Mouse (Mus musculus): ENCODE data around the gene R3hdml. TPM values are rescaled to one million over a fixed set of nuclear protein-coding genes. Genes with fewer than 3 reads are reported as not detected.

The R3hdml gene
- polyA plus RNA-seq, 1 experiment, result not detected

GRCm38 (mm10) chr2:163503191-163503590, 11.1 kb downstream of the R3hdml start:
- 63% methylated on average over 7 of the region's 7 CpGs for WGBS
- no peak overlapping the region for H3K4me3 ChIP-seq (replicated peaks; ENCODE audit: control insufficient read depth, low read depth, low read length)
- no peak for TF ChIP-seq POLR2A (IDR thresholded peaks at IDR 0.05; ENCODE audit: borderline replicate concordance, control insufficient read depth, low read depth, low read length)
- H3K4me1 ChIP-seq (ENCODE audit: control insufficient read depth, insufficient read depth, low read length), result no peaks in the 10 kb centered on the region; the same call in 1 of the 2 replicates
- no peak overlapping the region for H3K27ac ChIP-seq (ENCODE audit: control insufficient read depth, insufficient read depth, low read depth, low read length, poor library complexity)

- no peak within 1 kb of the TSS for H3K4me3 ChIP-seq (replicated peaks; ENCODE audit: control insufficient read depth, low read depth, low read length)
- WGBS, result 80% methylated on average over 10 of the region's 10 CpGs
Observed at GRCm38 (mm10) chr2:163506300-163507004, 14.3 kb downstream of the R3hdml start, which contains the start of gene Hnf4a. Hnf4a (plus strand) TSS chr2:163506808.

GRCm38 (mm10) chr2:163525761-163526243, 33.7 kb downstream of the R3hdml start:
- Histone ChIP-seq H3K4me3 (replicated peaks; ENCODE audit: control insufficient read depth, low read depth, low read length) (no peak overlapping the region), H3K27ac (ENCODE audit: control insufficient read depth, insufficient read depth, low read depth, low read length, poor library complexity) (no peak overlapping the region), H3K4me1 (ENCODE audit: control insufficient read depth, insufficient read depth, low read length) (no peaks in the 10 kb centered on the region)
- WGBS, result 39% methylated on average over 7 of the region's 7 CpGs
- TF ChIP-seq CTCF (IDR thresholded peaks at IDR 0.05; ENCODE audit: control insufficient read depth, insufficient read depth, low read length) (no peak), POLR2A (IDR thresholded peaks at IDR 0.05; ENCODE audit: borderline replicate concordance, control insufficient read depth, low read depth, low read length) (no peak)

More at GRCm38 (mm10) chr2:163506300-163507004, 14.3 kb downstream of the R3hdml start, which contains the start of gene Hnf4a:
- no peak within 1 kb of the TSS for H3K27ac ChIP-seq (ENCODE audit: control insufficient read depth, insufficient read depth, low read depth, low read length, poor library complexity)
- no peaks in the 10 kb centered on the region; the same call in 1 of the 2 replicates for H3K4me1 ChIP-seq (ENCODE audit: control insufficient read depth, insufficient read depth, low read length)
- no peak for TF ChIP-seq CTCF (IDR thresholded peaks at IDR 0.05; ENCODE audit: control insufficient read depth, insufficient read depth, low read length)
- no peak for TF ChIP-seq POLR2A (IDR thresholded peaks at IDR 0.05; ENCODE audit: borderline replicate concordance, control insufficient read depth, low read depth, low read length)

GRCm38 (mm10) chr2:163527497-163527896, 35.4 kb downstream of the R3hdml start:
- Histone ChIP-seq H3K4me3 (replicated peaks; ENCODE audit: control insufficient read depth, low read depth, low read length) (no peak overlapping the region), H3K27ac (ENCODE audit: control insufficient read depth, insufficient read depth, low read depth, low read length, poor library complexity) (no peak overlapping the region), H3K4me1 (ENCODE audit: control insufficient read depth, insufficient read depth, low read length) (no peaks in the 10 kb centered on the region)
- 42% methylated on average over 2 of the region's 2 CpGs for WGBS
- TF ChIP-seq CTCF (IDR thresholded peaks at IDR 0.05; ENCODE audit: control insufficient read depth, insufficient read depth, low read length) (no peak), POLR2A (IDR thresholded peaks at IDR 0.05; ENCODE audit: borderline replicate concordance, control insufficient read depth, low read depth, low read length) (no peak)

- no peaks in the 10 kb centered on the region for H3K4me1 ChIP-seq (ENCODE audit: control insufficient read depth, insufficient read depth, low read length)
- H3K4me3 ChIP-seq (replicated peaks; ENCODE audit: control insufficient read depth, low read depth, low read length), result no peak overlapping the region
- TF ChIP-seq CTCF (IDR thresholded peaks at IDR 0.05; ENCODE audit: control insufficient read depth, insufficient read depth, low read length), result no peak
- TF ChIP-seq POLR2A (IDR thresholded peaks at IDR 0.05; ENCODE audit: borderline replicate concordance, control insufficient read depth, low read depth, low read length), result no peak
- H3K27ac ChIP-seq (ENCODE audit: control insufficient read depth, insufficient read depth, low read depth, low read length, poor library complexity), result no peak overlapping the region
- WGBS, result 67% methylated on average over 8 of the region's 8 CpGs
Observed at GRCm38 (mm10) chr2:163530418-163530817, 38.3 kb downstream of the R3hdml start.

- TF ChIP-seq CTCF (IDR thresholded peaks at IDR 0.05; ENCODE audit: control insufficient read depth, insufficient read depth, low read length) (peak; percentile 93), POLR2A (IDR thresholded peaks at IDR 0.05; ENCODE audit: borderline replicate concordance, control insufficient read depth, low read depth, low read length) (no peak)
- H3K27ac ChIP-seq (ENCODE audit: control insufficient read depth, insufficient read depth, low read depth, low read length, poor library complexity), result no peak overlapping the region
- no peak overlapping the region for H3K4me3 ChIP-seq (replicated peaks; ENCODE audit: control insufficient read depth, low read depth, low read length)
- 14% methylated on average over 9 of the region's 9 CpGs for WGBS
- no peaks in the 10 kb centered on the region for H3K4me1 ChIP-seq (ENCODE audit: control insufficient read depth, insufficient read depth, low read length)
Observed at GRCm38 (mm10) chr2:163531917-163532316, 39.8 kb downstream of the R3hdml start.

GRCm38 (mm10) chr2:163533226-163533625, 41.1 kb downstream of the R3hdml start:
- no peak for TF ChIP-seq CTCF (IDR thresholded peaks at IDR 0.05; ENCODE audit: control insufficient read depth, insufficient read depth, low read length)
- TF ChIP-seq POLR2A (IDR thresholded peaks at IDR 0.05; ENCODE audit: borderline replicate concordance, control insufficient read depth, low read depth, low read length), result no peak
- H3K4me3 ChIP-seq (replicated peaks; ENCODE audit: control insufficient read depth, low read depth, low read length), result no peak overlapping the region
- no peak overlapping the region for H3K27ac ChIP-seq (ENCODE audit: control insufficient read depth, insufficient read depth, low read depth, low read length, poor library complexity)
- WGBS, result 84% methylated on average over 9 of the region's 9 CpGs
- no peaks in the 10 kb centered on the region for H3K4me1 ChIP-seq (ENCODE audit: control insufficient read depth, insufficient read depth, low read length)

GRCm38 (mm10) chr2:163534958-163535524, 42.9 kb downstream of the R3hdml start:
- WGBS, result 6% methylated on average over 22 of the region's 22 CpGs
- Histone ChIP-seq H3K4me3 (replicated peaks; ENCODE audit: control insufficient read depth, low read depth, low read length) (no peak overlapping the region), H3K27ac (ENCODE audit: control insufficient read depth, insufficient read depth, low read depth, low read length, poor library complexity) (no peak overlapping the region), H3K4me1 (ENCODE audit: control insufficient read depth, insufficient read depth, low read length) (no peaks in the 10 kb centered on the region)
- no peak for TF ChIP-seq POLR2A (IDR thresholded peaks at IDR 0.05; ENCODE audit: borderline replicate concordance, control insufficient read depth, low read depth, low read length)
- peak; percentile 96 for TF ChIP-seq CTCF (IDR thresholded peaks at IDR 0.05; ENCODE audit: control insufficient read depth, insufficient read depth, low read length)
